Mouse (Mus musculus) MEL (cell line): ENCODE measurements at regions not wholly inside any gene's neighbourhood (a gene's known extent, or its start where the extent isn't known, plus 50 kb on each side); places are given as distances from the start of the nearest gene placed in this dataset.

Experiments used
- DNase-seq: peaks from one replicate; pipeline ENCODE4 v3.0.0; 2011; ENCODE audit warnings: low read depth, low spot score
- H3K27ac ChIP-seq: 2 replicates; pipeline ENCODE4 v1.5.1; 2012; ENCODE audit warnings: low read depth, mild to moderate bottlenecking, control low read depth, low read length, moderate library complexity; ENCODE audit not compliant: control insufficient read depth
- H3K27me3 ChIP-seq, 2 experiments: fragments of 150-350 bp in 1 of 2; sonication (generic) in 1 of 2; 2 replicates each; pipeline ENCODE4 v1.6.1; 2012; ENCODE audit warnings: low read length in 2 of 2, mild to moderate bottlenecking in 2 of 2, improper control_type of control experiment in 1 of 2, moderate library complexity in 1 of 2; ENCODE audit not compliant: insufficient read depth in 2 of 2, control insufficient read depth in 1 of 2
- H3K36me3 ChIP-seq, 2 experiments: 2 replicates each; pipeline ENCODE4 v1.6.1; 2012 to 2014; ENCODE audit warnings: low read length in 2 of 2, improper control_type of control experiment in 1 of 2, inconsistent platforms in 1 of 2, mild to moderate bottlenecking in 1 of 2; ENCODE audit not compliant: insufficient read depth in 2 of 2, control insufficient read depth in 1 of 2
- H3K4me1 ChIP-seq, 2 experiments: fragments of 150-350 bp in 1 of 2; sonication (generic) in 1 of 2; 2 replicates each; pipeline ENCODE4 v1.6.1; 2012; ENCODE audit warnings: low read length in 2 of 2, improper control_type of control experiment in 1 of 2, mild to moderate bottlenecking in 1 of 2; ENCODE audit not compliant: insufficient read depth in 2 of 2, control insufficient read depth in 1 of 2
- H3K4me3 ChIP-seq, 2 experiments: fragments of 150-350 bp in 1 of 2; sonication (generic) in 1 of 2; 2 replicates each; pipeline ENCODE4 v1.5.1; 2012; ENCODE audit warnings: low read depth in 2 of 2, low read length in 2 of 2, mild to moderate bottlenecking in 2 of 2, moderate library complexity in 2 of 2, control low read depth in 1 of 2, improper control_type of control experiment in 1 of 2; ENCODE audit not compliant: control insufficient read depth in 1 of 2, insufficient read depth in 1 of 2
- H3K79me2 ChIP-seq: 2 replicates; pipeline ENCODE4 v1.6.1; 2012; ENCODE audit warnings: mild to moderate bottlenecking, low read length, moderate library complexity; ENCODE audit not compliant: control insufficient read depth, poor library complexity, insufficient read depth
- H3K9ac ChIP-seq: 2 replicates; pipeline ENCODE4 v1.6.1; 2012; ENCODE audit warnings: low read depth, mild to moderate bottlenecking, control low read depth, low read length, moderate library complexity; ENCODE audit not compliant: control insufficient read depth, poor library complexity, severe bottlenecking
- H3K9me3 ChIP-seq: fragments of 150-350 bp; sonication (generic); replicated peaks from 2 replicates; pipeline ENCODE4 v1.6.1; 2012; ENCODE audit warnings: mild to moderate bottlenecking, low read length, improper control_type of control experiment, moderate library complexity; ENCODE audit not compliant: insufficient read depth
- CHD2 ChIP-seq: IDR thresholded peaks from 2 replicates; pipeline ENCODE4 v1.6.1; 2011; ENCODE audit warnings: low read length, improper control_type of control experiment
- CTCF ChIP-seq, 3 experiments: IDR thresholded peaks in 2 of 3; conservative IDR thresholded peaks in 1 of 3; 2 replicates each; pipeline ENCODE4 v1.5.1; 2011 to 2012; ENCODE audit warnings: low read length in 3 of 3, low read depth in 2 of 3, mild to moderate bottlenecking in 2 of 3, improper control_type of control experiment in 1 of 3, inconsistent platforms in 1 of 3, mixed read lengths in 1 of 3, moderate library complexity in 1 of 3; ENCODE audit not compliant: control insufficient read depth in 1 of 3, insufficient read depth in 1 of 3, poor library complexity in 1 of 3, severe bottlenecking in 1 of 3
- ETS1 ChIP-seq: IDR thresholded peaks from 2 replicates; pipeline ENCODE4 v1.6.1; 2012; ENCODE audit warnings: low read depth, mild to moderate bottlenecking, inconsistent platforms, low read length, improper control_type of control experiment, moderate library complexity
- GABPA ChIP-seq: IDR thresholded peaks from 2 replicates; pipeline ENCODE4 v1.6.1; 2012; ENCODE audit warnings: low read depth, mild to moderate bottlenecking, inconsistent platforms, low read length, improper control_type of control experiment, moderate library complexity
- GATA1 ChIP-seq: IDR thresholded peaks from 2 replicates; pipeline ENCODE4 v1.6.1; 2011; ENCODE audit warnings: low read depth, low read length, improper control_type of control experiment
- JUND ChIP-seq: IDR thresholded peaks from 2 replicates; pipeline ENCODE4 v1.6.1; 2011; ENCODE audit warnings: low read depth, mild to moderate bottlenecking, improper control_type of control experiment, low read length
- MAX ChIP-seq: IDR thresholded peaks from 2 replicates; pipeline ENCODE4 v1.6.1; 2011; ENCODE audit warnings: low read length, improper control_type of control experiment
- NRF1 ChIP-seq: IDR thresholded peaks from 2 replicates; pipeline ENCODE4 v1.6.1; 2014; ENCODE audit warnings: low read depth, mild to moderate bottlenecking, inconsistent platforms, low read length, improper control_type of control experiment, moderate library complexity; ENCODE audit not compliant: poor library complexity, insufficient read depth, severe bottlenecking
- POLR2AphosphoS2 ChIP-seq: IDR thresholded peaks from 2 replicates; pipeline ENCODE4 v1.6.1; 2011; ENCODE audit warnings: low read length, improper control_type of control experiment
- POLR2AphosphoS5 ChIP-seq: IDR thresholded peaks from 2 replicates; pipeline ENCODE4 v1.6.1; 2012; ENCODE audit warnings: low read depth, borderline replicate concordance, mild to moderate bottlenecking, inconsistent platforms, low read length, moderate library complexity, mixed read lengths
- SMC3 ChIP-seq: IDR thresholded peaks from 2 replicates; pipeline ENCODE4 v1.6.1; 2011; ENCODE audit warnings: low read depth, low read length, improper control_type of control experiment
- TCF12 ChIP-seq: IDR thresholded peaks from 2 replicates; pipeline ENCODE4 v1.6.1; 2014; ENCODE audit warnings: low read depth, mild to moderate bottlenecking, inconsistent platforms, low read length, improper control_type of control experiment, moderate library complexity
- USF1 ChIP-seq: IDR thresholded peaks from 2 replicates; pipeline ENCODE4 v1.6.1; 2014; ENCODE audit warnings: low read depth, mild to moderate bottlenecking, inconsistent platforms, low read length, improper control_type of control experiment, moderate library complexity
- ZMIZ1 ChIP-seq: IDR thresholded peaks from 2 replicates; pipeline ENCODE4 v1.6.1; 2012; ENCODE audit warnings: low read depth, mild to moderate bottlenecking, inconsistent platforms, low read length, improper control_type of control experiment, moderate library complexity
- ZNF384 ChIP-seq: IDR thresholded peaks from 2 replicates; pipeline ENCODE4 v1.6.1; 2012; ENCODE audit warnings: low read depth, mild to moderate bottlenecking, inconsistent platforms, low read length, improper control_type of control experiment

DNA sequence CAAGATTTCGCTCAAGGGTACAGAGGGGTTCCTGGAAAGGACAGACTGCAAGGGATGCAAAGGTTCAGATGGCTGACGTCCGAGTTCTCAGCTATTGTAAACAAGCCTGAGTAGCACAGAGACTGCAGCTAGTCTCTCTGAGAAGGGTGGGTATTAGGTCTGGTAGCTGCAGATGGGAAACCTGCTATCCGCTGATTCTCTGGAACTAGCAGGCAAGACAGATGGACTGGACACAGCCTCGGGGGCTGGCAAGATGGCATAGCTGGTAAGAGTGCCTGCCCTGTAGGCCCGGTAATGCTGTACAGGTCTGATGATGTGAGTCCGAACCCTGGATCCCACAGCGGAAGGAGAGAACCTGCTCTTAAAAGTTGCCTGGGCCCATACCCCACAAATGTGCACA is 62.2 kb upstream of the Arntl start:
- no peak overlapping the region for H3K4me3 ChIP-seq
- H3K27me3 ChIP-seq = no peaks in the 10 kb centered on the region
- no peak for DNase-seq
- no peaks in the 10 kb centered on the region for H3K9me3 ChIP-seq
- no peaks in the 10 kb centered on the region for H3K79me2 ChIP-seq
- no peak overlapping the region for H3K9ac ChIP-seq
- H3K27ac ChIP-seq = no peak overlapping the region
- peaks cover 9 to 20% of the 10 kb centered on the region in 2 experiments; a peak in 3 of 4 replicates for H3K4me1 ChIP-seq
- no peak for TF ChIP-seq CHD2
- peaks cover 0 to 8% of the 10 kb centered on the region in 2 experiments; a peak in 2 of 4 replicates for H3K36me3 ChIP-seq

DNA sequence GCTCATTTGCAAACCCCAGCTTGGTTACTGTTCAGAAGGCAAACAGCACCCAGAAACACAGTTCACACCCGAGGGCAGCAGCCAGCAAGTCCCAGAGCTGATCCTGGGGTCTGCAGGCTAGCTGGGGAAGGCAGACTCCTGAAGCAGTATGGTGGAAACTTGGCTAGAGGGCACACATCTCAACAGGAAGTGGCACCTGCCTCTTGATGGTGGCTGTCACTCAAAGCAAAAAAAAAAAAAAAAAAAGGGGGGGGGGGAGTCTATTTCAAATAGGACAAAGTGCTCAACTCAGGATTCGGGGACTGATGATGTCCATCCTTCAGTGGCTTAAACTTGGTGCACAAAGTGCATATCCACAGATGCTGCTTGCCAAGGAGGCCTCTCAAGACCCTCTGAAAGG is 61.2 kb upstream of the Arntl start:
- H3K9me3 ChIP-seq = no peaks in the 10 kb centered on the region
- no peaks in the 10 kb centered on the region for H3K79me2 ChIP-seq
- no peak overlapping the region for H3K4me3 ChIP-seq
- DNase-seq = no peak
- no peaks in the 10 kb centered on the region for H3K27me3 ChIP-seq
- H3K27ac ChIP-seq = no peak overlapping the region
- H3K36me3 ChIP-seq = no peaks in the 10 kb centered on the region; a peak in 1 of 4 replicates
- TF ChIP-seq GABPA (no peak), ZNF384 (peak; percentile 67)
- H3K9ac ChIP-seq = no peak overlapping the region
- peaks cover 2 to 13% of the 10 kb centered on the region in 2 experiments; a peak in 2 of 4 replicates for H3K4me1 ChIP-seq

DNA sequence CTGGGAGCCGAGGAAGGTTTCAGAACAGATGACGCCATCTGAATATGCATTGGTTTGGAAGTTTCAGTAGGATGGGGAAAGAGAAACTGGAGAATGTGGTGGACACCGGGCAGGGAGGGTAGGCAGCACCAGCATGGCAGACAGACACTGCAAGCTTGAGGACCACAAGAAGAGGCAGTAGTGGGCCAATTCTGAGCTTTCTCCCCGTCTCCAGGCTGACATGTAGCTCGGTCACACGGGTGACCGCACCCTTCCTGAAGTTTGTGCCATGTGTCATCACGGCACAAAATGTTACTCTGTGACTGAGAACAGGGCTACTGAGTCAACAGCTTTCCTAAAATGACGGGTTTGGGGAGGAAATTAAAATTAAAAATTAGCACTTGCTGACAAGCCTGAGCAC is 60.7 kb upstream of the Arntl start:
- H3K27me3 ChIP-seq = no peaks in the 10 kb centered on the region
- no peak for DNase-seq
- no peaks in the 10 kb centered on the region for H3K9me3 ChIP-seq
- H3K27ac ChIP-seq = no peak overlapping the region
- TF ChIP-seq SMC3 = no peak
- no peak for TF ChIP-seq MAX
- no peak for TF ChIP-seq TCF12
- no peak for TF ChIP-seq CTCF (IDR thresholded peaks at IDR 0.05 in 2 of 3, conservative IDR thresholded peaks at IDR 0.05 in 1 of 3; ENCODE audit: control insufficient read depth in 1 of 3, insufficient read depth in 1 of 3, low read depth in 2 of 3, low read length in 3 of 3, poor library complexity in 1 of 3, severe bottlenecking in 1 of 3)
- no peak for TF ChIP-seq USF1
- no peak for TF ChIP-seq POLR2AphosphoS5
- TF ChIP-seq POLR2AphosphoS2 = no peak
- no peak for TF ChIP-seq NRF1
- no peak for TF ChIP-seq CHD2
- no peak for TF ChIP-seq ZMIZ1
- TF ChIP-seq JUND = no peak
- no peak for TF ChIP-seq GATA1
- TF ChIP-seq ETS1 = no peak
- no peaks in the 10 kb centered on the region for H3K79me2 ChIP-seq
- no peaks in the 10 kb centered on the region for H3K36me3 ChIP-seq
- no peak overlapping the region for H3K9ac ChIP-seq
- peaks cover 2 to 9% of the 10 kb centered on the region in 2 experiments; a peak in 2 of 4 replicates for H3K4me1 ChIP-seq
- H3K4me3 ChIP-seq = no peak overlapping the region
